Mouse (Mus musculus): ENCODE data around the gene Ucp1.
"Not testable (repeated sequence)": the region's sequence is repeated elsewhere in the genome, so short reads cannot be mapped to it uniquely, and the experiment has no call there.

Ucp1 gene

GRCm38 (mm10) chr8:83290176-83290575, at the start of gene Ucp1:
TSS of gene Ucp1 (plus strand) at chr8:83290352.
- no peak for DNase-seq (ENCODE audit: low read depth)

- no peak for DNase-seq (ENCODE audit: low read depth)
Observed at GRCm38 (mm10) chr8:83244151-83244550, 46.0 kb upstream of the Ucp1 start.

GRCm38 (mm10) chr8:83250858-83251257, 39.3 kb upstream of the Ucp1 start:
- no peak for DNase-seq (ENCODE audit: low read depth)

- DNase-seq (ENCODE audit: low read depth) = no peak
Observed at GRCm38 (mm10) chr8:83251362-83252246, 38.5 kb upstream of the Ucp1 start.

DNA sequence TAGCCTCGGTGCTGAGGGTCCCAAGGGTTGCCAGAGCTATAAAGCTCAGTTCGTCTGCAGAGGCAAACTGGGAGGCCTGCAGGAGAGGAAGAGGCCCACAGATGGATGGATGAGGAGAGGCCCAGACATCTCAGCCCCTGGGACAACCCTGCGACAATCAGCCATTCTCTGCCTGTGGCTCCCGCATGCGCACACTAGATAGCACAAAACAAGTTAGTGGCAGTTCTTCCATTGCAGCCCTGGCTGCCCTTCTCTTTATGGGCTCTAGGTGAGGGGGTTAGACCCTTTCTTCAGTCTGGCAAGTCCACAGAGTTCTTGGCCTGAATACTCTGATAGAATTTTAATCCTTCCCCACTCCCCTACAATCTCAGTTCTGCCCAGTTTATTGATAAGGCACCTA, 37.4 kb upstream of the Ucp1 start:
- DNase-seq (ENCODE audit: low read depth) = no peak

GRCm38 (mm10) chr8:83257631-83258030, 32.5 kb upstream of the Ucp1 start:
- DNase-seq (ENCODE audit: low read depth) = no peak

DNA sequence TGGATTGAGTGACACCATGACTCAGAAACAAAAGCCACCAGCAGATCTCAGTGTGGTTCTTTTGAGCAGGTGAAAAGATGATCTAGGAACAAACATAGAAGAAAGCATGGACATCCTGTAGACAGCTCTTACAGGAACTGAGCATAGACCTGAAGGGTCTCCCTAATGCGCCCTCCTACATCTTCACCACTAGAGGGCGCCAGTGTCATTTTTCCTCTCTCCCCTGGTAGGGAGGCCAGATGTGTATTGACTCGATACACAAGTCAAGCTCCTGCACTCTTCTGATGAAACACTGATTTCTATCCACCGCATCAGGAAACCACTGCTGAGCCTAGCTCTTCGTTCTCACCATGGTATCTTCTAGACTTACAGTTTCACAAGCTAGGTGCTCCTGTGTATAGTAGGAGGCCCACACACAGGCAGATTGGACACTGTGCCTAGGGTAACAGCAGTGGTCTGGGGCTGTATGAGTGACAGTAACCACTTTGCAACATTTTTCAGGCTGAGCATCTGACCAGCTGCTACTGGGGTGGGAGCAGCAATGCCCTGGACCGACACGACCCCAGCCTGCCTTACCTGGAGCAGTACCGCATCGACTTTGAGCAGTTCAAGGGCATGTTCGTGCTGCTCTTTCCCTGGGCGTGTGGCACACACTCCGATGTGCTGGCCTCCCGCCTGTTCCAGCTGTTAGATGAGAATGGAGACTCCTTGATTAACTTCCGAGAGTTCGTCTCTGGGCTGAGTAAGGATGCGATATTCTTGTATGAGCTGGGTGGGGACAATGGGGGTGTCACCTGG, 29.5 kb upstream of the Ucp1 start:
- DNase-seq (ENCODE audit: low read depth) = peak; percentile 33

- no peak for DNase-seq (ENCODE audit: low read depth)
Observed at GRCm38 (mm10) chr8:83271172-83271571, 19.0 kb upstream of the Ucp1 start.

GRCm38 (mm10) chr8:83272464-83272863, 17.7 kb upstream of the Ucp1 start:
- no peak for DNase-seq (ENCODE audit: low read depth)

GRCm38 (mm10) chr8:83274470-83274869, 15.7 kb upstream of the Ucp1 start:
- no peak for DNase-seq (ENCODE audit: low read depth)

DNA sequence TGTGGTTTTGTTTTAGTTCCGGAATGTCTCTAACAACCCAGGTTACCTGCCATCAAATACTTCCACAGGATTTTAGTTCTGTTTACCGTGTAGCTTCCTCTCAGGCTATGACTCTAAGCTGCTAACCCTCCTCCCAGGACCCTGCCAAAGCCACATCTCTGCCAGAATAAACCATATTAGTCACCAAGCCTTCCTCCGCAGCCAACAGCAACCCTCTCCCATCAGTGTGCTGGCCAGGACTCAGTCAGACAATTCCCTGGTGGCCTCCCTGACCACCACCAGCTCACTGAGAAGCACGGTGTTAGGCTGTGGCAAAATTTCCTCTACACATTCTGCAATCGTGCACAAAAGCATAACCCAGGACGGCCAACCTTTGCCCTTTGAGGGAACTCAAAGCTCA, 11.7 kb upstream of the Ucp1 start:
- no peak for DNase-seq (ENCODE audit: low read depth)

DNA sequence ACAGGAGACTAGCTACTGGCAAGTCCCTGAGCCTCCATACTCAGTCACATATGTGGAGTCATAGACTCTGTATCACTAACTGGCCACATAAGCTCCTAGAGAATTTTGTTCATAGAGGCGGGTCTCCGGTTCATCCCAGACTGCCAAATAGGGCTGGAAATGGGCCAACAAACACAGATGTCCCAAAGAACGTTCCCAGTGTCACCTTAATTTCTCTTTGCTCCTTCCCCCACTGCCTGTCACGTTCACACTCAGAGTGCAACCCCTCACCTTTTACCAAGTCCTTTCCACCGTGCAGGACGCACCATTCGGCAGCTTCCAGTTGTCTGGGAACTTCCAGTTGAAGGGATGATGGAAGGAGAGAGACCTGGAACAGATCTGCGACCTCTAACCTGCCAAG, 4.8 kb upstream of the Ucp1 start:
- no peak for DNase-seq (ENCODE audit: low read depth)

DNA sequence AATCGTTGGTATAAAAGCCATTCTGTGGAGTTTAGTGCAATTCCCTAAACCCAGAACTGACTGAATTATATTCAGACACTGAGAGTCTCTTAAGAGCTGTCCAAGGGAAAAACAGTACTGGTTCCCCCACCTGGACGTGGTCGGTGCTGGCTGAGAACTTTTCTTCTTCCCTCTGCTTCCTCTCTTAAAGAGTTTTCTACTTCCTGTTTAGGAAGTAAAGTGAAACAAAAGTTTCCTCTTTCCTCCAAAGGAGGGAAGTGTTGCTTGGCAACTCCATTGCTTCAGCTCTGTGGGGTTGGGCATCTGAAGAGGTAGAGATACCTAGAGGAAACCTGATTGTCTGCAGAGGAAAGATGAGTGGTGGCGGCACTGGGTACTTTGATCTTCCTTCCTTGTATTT, 7.2 kb downstream of the Ucp1 start:
- no peak for DNase-seq (ENCODE audit: low read depth)

DNA sequence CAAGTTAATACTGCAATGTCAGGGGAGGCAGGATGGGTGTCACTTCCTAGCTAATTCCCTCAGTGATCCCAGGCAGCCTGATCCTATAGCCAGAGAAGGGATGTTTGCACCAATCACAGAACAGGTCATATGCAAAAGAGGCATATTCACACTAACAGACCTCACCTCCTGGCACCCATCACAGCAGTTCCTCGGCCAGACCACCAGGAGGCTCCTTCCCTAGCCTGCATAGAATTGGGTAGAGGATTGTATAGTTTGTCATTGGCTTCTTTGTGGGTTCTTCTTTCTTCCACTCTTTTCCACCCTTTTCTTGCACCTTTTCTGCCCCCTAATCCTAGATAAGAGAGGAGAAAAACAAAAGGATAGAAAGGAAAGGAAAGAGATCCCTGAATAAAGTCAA, 10.0 kb downstream of the Ucp1 start:
- DNase-seq (ENCODE audit: low read depth) = no peak

GRCm38 (mm10) chr8:83304946-83305345, 14.8 kb downstream of the Ucp1 start:
- DNase-seq (ENCODE audit: low read depth) = no peak

DNA sequence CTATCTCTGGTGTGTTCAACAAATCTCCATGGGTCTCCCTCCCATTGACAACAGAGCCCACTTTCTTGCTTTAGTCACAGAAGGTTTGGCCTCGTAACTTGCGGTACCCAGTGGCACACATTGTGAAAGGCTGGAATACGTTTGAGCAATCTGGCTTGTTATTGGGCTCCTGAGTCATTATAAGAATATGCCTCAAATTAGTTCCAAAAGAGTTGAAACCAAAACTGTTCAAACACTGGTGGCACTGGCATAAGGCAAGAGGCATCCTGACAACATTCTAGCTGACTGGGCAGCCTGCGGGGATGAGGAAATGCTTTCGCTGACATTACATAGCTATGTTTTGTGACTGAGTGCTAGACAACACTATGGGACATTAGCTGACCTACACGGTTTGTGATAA, 19.7 kb downstream of the Ucp1 start:
- DNase-seq (ENCODE audit: low read depth) = no peak

- not testable (repeated sequence) for DNase-seq (ENCODE audit: low read depth)
Observed at GRCm38 (mm10) chr8:83315084-83315483, 24.9 kb downstream of the Ucp1 start.

DNA sequence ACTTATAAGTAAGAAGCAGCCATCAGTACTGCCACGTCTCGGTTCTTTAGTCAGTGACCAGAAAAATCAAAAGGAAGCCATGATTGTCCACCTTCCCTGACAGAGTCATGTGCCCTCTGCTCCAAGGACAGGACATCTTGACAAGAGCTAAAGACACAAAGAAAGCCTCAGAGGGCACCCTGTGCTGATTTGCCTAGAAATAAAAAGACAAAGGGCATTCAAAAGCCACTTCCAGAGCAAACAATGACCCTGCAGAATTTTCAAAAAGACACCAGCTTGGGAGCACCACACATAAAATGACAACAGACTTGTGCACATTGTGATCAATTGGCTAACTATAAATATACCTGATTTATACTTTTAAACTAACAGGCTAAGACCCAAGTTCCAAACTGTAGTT, 25.5 kb downstream of the Ucp1 start:
- no peak for DNase-seq (ENCODE audit: low read depth)

DNA sequence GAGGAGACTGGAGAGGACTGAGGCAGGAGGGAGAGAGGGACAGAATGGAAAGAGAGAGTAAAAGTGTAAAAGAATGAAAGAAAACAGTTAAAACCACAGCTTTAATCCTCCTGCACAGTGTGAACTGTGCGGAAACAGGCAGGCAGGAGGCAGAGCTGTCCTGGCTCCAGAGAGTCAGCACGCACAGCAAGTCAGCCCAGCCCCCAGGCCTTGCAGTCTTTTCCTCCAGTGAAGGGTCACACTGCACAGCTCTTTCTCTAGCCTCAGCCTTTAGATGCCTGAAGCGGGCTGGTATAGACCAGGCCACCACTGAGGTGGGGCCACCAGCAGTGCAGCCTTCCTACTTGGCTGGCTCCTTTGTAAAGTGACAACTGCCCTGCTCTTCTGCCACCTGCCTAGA, 30.4 kb downstream of the Ucp1 start:
- no peak for DNase-seq (ENCODE audit: low read depth)

GRCm38 (mm10) chr8:83322374-83322773, 32.2 kb downstream of the Ucp1 start:
- no peak for DNase-seq (ENCODE audit: low read depth)

DNA sequence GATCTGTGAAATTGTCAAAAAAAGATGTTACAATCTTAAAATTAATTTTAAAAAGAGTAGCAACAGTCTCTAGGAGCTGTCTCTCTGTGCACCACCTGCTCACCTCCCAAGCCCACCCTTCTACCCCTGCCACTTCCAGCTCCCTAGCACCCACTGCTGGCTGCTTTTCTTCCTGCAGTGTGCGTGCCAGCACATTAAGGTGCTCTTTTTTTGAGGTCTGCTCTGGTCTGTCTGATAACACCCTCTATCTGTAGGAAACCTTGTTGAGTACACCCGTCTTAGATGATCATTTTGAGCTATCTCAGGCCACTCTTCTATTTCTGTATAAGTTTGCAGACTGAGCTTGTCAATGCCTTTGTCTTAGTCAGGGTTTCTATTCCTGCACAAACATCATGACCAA, 32.9 kb downstream of the Ucp1 start:
- no peak for DNase-seq (ENCODE audit: low read depth)

DNA sequence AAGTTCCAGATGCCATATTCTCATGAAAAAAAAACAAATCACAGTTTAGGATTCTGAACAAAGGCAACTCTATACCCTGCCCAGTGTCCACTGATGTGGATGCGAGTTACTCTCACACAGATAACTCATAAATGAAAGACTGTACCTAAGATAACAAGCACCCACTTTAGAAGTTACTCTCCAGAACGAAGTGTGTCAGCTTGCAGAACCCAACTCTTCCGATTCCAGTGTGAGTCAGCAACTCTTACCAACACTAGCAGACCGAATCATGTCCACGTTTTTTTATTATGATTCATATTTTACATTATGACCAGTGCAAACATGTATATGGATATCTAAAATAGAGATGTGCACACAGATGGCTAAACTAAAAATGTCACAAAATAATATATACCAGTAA, 37.7 kb downstream of the Ucp1 start:
- DNase-seq (ENCODE audit: low read depth) = no peak

DNA sequence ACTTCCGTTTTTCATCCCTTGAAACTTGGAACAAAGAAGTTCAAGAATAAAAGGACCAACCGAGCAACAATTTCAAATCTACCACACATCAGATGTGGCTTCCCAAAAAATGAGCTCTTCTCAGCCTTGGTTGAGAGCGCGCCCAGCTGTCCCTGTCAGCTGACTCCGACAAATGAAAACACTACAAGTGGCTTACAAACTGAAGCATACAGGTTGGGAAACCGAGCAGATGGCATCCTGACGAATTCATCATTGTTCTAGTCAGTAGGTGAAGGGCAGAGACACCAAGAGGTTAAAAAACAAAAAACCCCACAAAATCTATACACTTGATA, 41.4 kb downstream of the Ucp1 start:
- no peak for DNase-seq (ENCODE audit: low read depth)
